Mouse (Mus musculus) kidney, postnatal 0 days (tissue): ENCODE results near the gene Gm11549. TPM values are rescaled to one million over a fixed set of nuclear protein-coding genes. Genes with fewer than 3 reads are reported as not detected.

Experiments
- ATAC-seq: fragments of 200-750 bp; cut with Nextera tagmentation; replicated peaks from 2 replicates; pipeline ENCODE4 v1.8.0; 2017; ENCODE audit warnings: low read depth, moderate number of reproducible peaks, moderate TSS enrichment, moderate library complexity; ENCODE audit not compliant: low FRiP score
- DNase-seq: peaks from one replicate; pipeline ENCODE4 v3.0.0-alpha.2; 2016; ENCODE audit warnings: low spot score
- H3K27ac ChIP-seq: fragments of 300-500 bp; sonication (generic); 2 replicates; pipeline ENCODE4 v1.5.1; 2014; ENCODE audit warnings: mild to moderate bottlenecking
- H3K27me3 ChIP-seq: fragments of 300-500 bp; sonication (generic); 2 replicates; pipeline ENCODE4 v1.6.1; 2014; ENCODE audit warnings: low read length, mixed read lengths; ENCODE audit not compliant: insufficient read depth
- H3K36me3 ChIP-seq: fragments of 300-500 bp; sonication (generic); 2 replicates; pipeline ENCODE4 v1.6.1; 2014; ENCODE audit warnings: low read length, mixed read lengths; ENCODE audit not compliant: insufficient read depth
- H3K4me1 ChIP-seq: fragments of 300-500 bp; sonication (generic); replicated peaks from 2 replicates; pipeline ENCODE4 v1.6.1; 2014; ENCODE audit warnings: antibody characterized with exemption, low read length, mixed read lengths; ENCODE audit not compliant: insufficient read depth
- H3K4me2 ChIP-seq: fragments of 300-500 bp; sonication (generic); 2 replicates; pipeline ENCODE4 v1.6.1; 2014; ENCODE audit warnings: mild to moderate bottlenecking, low read length, moderate library complexity, mixed read lengths
- H3K4me3 ChIP-seq: fragments of 300-500 bp; sonication (generic); replicated peaks from 2 replicates; pipeline ENCODE4 v1.5.1; 2014; ENCODE audit warnings: low read depth, low read length
- H3K9ac ChIP-seq: fragments of 300-500 bp; sonication (generic); 2 replicates; pipeline ENCODE4 v1.6.1; 2014; ENCODE audit warnings: low read depth, low read length
- H3K9me3 ChIP-seq: fragments of 300-500 bp; sonication (generic); replicated peaks from 2 replicates; pipeline ENCODE4 v1.6.1; 2016; ENCODE audit warnings: low read length, inconsistent platforms, mixed read lengths
- CTCF ChIP-seq: IDR thresholded peaks from 2 replicates; pipeline ENCODE4 v1.5.1; 2016; ENCODE audit warnings: antibody characterized with exemption, low read depth, mild to moderate bottlenecking, moderate library complexity
- WGBS: fragments of 180-500 bp; shearing (Covaris S2); extraction: QIAGEN DNeasy Blood & Tissue Kit; methylation state at CpG from one replicate; pipeline ENCODE4 v1.1.7; 2014; 5-methylcytosine and 5-hydroxymethylcytosine counted together
- microRNA-seq: library from miRNA; unstranded; fragments of <30 nt; microRNA quantifications from one replicate; pipeline ENCODE4, GENCODE M21; 2016
- polyA plus RNA-seq: library from polyadenylated mRNA; unstranded; fragments of >200 nt; fragmentation: Nextera tagmentation; extraction: Ambion mirVana; gene quantifications from 2 replicates; pipeline ENCODE4 v1.2.1, GENCODE M21; 2015

The Gm11549 gene
- polyA plus RNA-seq, 1 experiment from 2014 or later, result not detected

DNA sequence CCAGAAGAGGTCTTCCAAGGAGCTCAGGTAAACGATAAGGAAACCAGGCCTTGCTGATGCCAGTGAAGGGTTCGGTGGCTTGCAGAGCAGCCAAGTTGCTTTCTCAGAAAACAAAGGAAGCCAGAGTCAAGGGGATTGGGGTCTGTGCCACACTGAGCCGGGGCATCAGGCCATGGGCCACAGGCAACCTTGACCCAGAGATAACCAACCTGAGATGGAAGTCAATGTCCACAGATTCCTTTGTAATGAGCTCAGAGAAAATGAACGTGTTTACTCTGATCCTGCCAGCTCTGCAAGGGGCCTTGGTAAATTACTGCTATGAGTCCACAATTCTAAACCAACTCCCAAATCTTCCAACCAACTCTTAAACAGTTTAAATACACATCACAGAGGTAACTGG, 49.8 kb downstream of the Gm11549 start:
- WGBS, result 71% methylated on average over 4 of the region's 4 CpGs
- H3K27ac ChIP-seq, result no peak overlapping the region
- 0 out of 2 replicates have a peak, but pooled peaks cover 4% of the 10 kb centered on the region for H3K36me3 ChIP-seq
- no peaks in the 10 kb centered on the region for H3K27me3 ChIP-seq
- H3K4me3 ChIP-seq, result no peak overlapping the region
- ATAC-seq (no peak), DNase-seq (no peak)
- TF ChIP-seq CTCF, result no peak
- no peak overlapping the region for H3K4me2 ChIP-seq
- no peak overlapping the region for H3K9ac ChIP-seq
- peaks cover 3% of the 10 kb centered on the region; the same call in 1 of the 2 replicates for H3K4me1 ChIP-seq
- no peaks in the 10 kb centered on the region for H3K9me3 ChIP-seq

DNA sequence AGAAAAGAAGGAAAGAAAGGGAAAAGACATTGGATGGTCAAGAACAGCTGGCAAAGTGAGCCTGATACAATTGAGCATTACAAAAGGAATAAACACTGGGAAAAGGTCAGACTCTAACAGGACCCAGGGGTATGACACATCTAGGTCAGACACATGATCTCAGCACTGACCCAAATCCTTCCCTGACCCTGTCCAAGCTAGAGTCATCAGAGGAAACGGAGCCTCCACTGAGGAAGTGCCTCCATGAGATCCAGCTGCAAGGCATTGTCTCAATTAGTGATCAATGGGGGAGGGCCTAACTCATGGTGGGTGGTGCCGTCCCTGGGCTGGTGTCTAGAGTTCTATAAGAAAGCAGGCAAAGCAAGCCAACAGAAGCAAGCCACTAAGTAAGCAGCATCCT, 52.7 kb downstream of the Gm11549 start:
- no peak overlapping the region for H3K27ac ChIP-seq
- peaks cover 6% of the 10 kb centered on the region; the same call in 1 of the 2 replicates for H3K36me3 ChIP-seq
- no peak overlapping the region for H3K4me2 ChIP-seq
- H3K9me3 ChIP-seq, result no peaks in the 10 kb centered on the region
- ATAC-seq, result 0 out of 2 replicates have a peak, but pooled peaks have one; percentile 41
- 40% methylated on average over 2 of the region's 2 CpGs for WGBS
- TF ChIP-seq CTCF, result no peak
- no peak overlapping the region for H3K4me3 ChIP-seq
- H3K9ac ChIP-seq, result no peak overlapping the region
- DNase-seq, result no peak
- H3K27me3 ChIP-seq, result no peaks in the 10 kb centered on the region
- H3K4me1 ChIP-seq, result no peaks in the 10 kb centered on the region

- WGBS, result 81% methylated on average over 7 of the region's 7 CpGs
Measured at GRCm38 (mm10) chr3:36467632-36468031, 54.0 kb downstream of the Gm11549 start.

DNA sequence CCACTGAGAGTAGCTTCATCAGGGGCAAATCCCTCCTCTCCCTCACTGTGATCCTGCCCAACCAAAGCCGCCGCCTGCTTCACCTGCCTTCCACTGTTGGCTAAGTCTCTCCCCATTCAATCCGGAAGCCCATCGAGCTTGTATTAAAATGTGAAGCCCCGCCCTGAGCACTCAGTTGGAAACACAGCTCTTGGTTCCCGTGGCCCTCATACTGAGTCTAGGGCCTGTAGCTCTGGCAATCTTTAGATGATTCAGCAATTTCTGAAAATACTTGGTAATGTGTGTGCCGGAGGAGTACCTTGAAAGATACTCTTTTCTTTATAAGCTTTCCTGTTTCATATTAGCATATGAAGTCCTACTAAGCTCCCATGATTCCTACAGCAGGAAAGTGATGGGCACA, 56.1 kb downstream of the Gm11549 start:
- peaks cover 27% of the 10 kb centered on the region; the same call in 1 of the 2 replicates for H3K36me3 ChIP-seq
- no peak overlapping the region for H3K4me3 ChIP-seq
- 71% methylated on average over 7 of the region's 7 CpGs for WGBS
- no peak for TF ChIP-seq CTCF
- no peak overlapping the region for H3K9ac ChIP-seq
- H3K9me3 ChIP-seq, result no peaks in the 10 kb centered on the region
- H3K27me3 ChIP-seq, result no peaks in the 10 kb centered on the region
- ATAC-seq, result no peak
- H3K4me1 ChIP-seq, result no peaks in the 10 kb centered on the region
- no peak overlapping the region for H3K4me2 ChIP-seq
- no peak for DNase-seq
- H3K27ac ChIP-seq, result no peak overlapping the region

More at GRCm38 (mm10) chr3:36467632-36468031, 54.0 kb downstream of the Gm11549 start:
- H3K4me1 ChIP-seq, result no peaks in the 10 kb centered on the region
- H3K27me3 ChIP-seq, result no peaks in the 10 kb centered on the region
- H3K9me3 ChIP-seq, result no peaks in the 10 kb centered on the region
- H3K4me3 ChIP-seq, result no peak overlapping the region
- no peak for TF ChIP-seq CTCF
- peaks cover 13% of the 10 kb centered on the region; the same call in 1 of the 2 replicates for H3K36me3 ChIP-seq
- ATAC-seq (0 out of 2 replicates have a peak, but pooled peaks have one; percentile 40), DNase-seq (no peak)
- no peak overlapping the region for H3K4me2 ChIP-seq
- H3K9ac ChIP-seq, result no peak overlapping the region
- H3K27ac ChIP-seq, result no peak overlapping the region

Small RNAs within 50 kb of the gene (microRNA-seq; reads per million reads assigned to microRNA genes)
- gene Mir7009, result not detected

Other genes with a start within 250 kb of the Gm11549 start
- gene Anxa5, start 45.9 kb downstream of the Gm11549 start, polyA plus RNA-seq, result 291 and 326 TPM in 2 replicates
- gene 1810062G17Rik, start 45.9 kb downstream of the Gm11549 start, polyA plus RNA-seq, result 4.8 and 4.9 TPM in 2 replicates
- gene Exosc9, start 30.8 kb upstream of the Gm11549 start, polyA plus RNA-seq, result 47.5 and 48.6 TPM in 2 replicates
- 74.9 and 81.3 TPM in 2 replicates for gene Ccna2, start 50.3 kb upstream of the Gm11549 start, polyA plus RNA-seq
- gene Bbs7, start 91.7 kb upstream of the Gm11549 start, polyA plus RNA-seq, result 14.3 and 15.1 TPM in 2 replicates
- 5.5 and 6.0 TPM in 2 replicates for gene Trpc3, start 168.4 kb upstream of the Gm11549 start, polyA plus RNA-seq